Mouse (Mus musculus) CD4-positive, CD25-positive, alpha-beta regulatory T cell (primary cell): ENCODE measurements around the gene Lrrc27. TPM values are rescaled to one million over a fixed set of nuclear protein-coding genes. Genes with fewer than 3 reads are reported as not detected.

Experiments
- polyA plus RNA-seq: library from polyadenylated mRNA; unstranded; fragments of 100-300 nt; shearing (Covaris generic); gene quantifications from one replicate; pipeline ENCODE4 v1.2.1, GENCODE M21; 2017

Gene Lrrc27
- polyA plus RNA-seq, result 1.8 TPM

GRCm38 (mm10) chr7:139212754-139213745, at the start of gene Lrrc27, which contains the start of gene Stk32c:
TSS of gene Lrrc27 (plus strand) at chr7:139212988.
TSS of gene Stk32c (minus strand) at chr7:139213307.

GRCm38 (mm10) chr7:139247881-139248614, 35.3 kb downstream of the Lrrc27 start, which contains the start of gene Pwwp2b:
TSS of gene Pwwp2b (plus strand) at chr7:139248482.

Other genes with a start within 250 kb of the Lrrc27 start
- not detected for gene Dpysl4, start 127.0 kb upstream of the Lrrc27 start, polyA plus RNA-seq
- gene Stk32c, start 319 bp downstream of the Lrrc27 start, polyA plus RNA-seq, result 1.2 TPM
- 3.5 TPM for gene Pwwp2b, start 35.5 kb downstream of the Lrrc27 start, polyA plus RNA-seq
- 27.0 TPM for gene Inpp5a, start 176.1 kb downstream of the Lrrc27 start, polyA plus RNA-seq